Mouse (Mus musculus) G1E (cell line): Measurements from ENCODE around the gene Litaf. TPM values are rescaled to one million over a fixed set of nuclear protein-coding genes. Genes with fewer than 3 reads are reported as not detected.

Source experiments
- ATAC-seq: 2 replicates; pipeline ENCODE4 v1.8.0; 2016; ENCODE audit warnings: mild to moderate bottlenecking; ENCODE audit not compliant: insufficient number of reproducible peaks, poor library complexity, low FRiP score, severe bottlenecking; ENCODE audit errors: extremely low read depth
- DNase-seq: peaks from one replicate; pipeline ENCODE4 v3.0.0; 2012; ENCODE audit warnings: low spot score
- H3K27me3 ChIP-seq: 2 replicates; pipeline ENCODE4 v1.6.1; 2012; ENCODE audit warnings: mild to moderate bottlenecking, low read length, inconsistent platforms; ENCODE audit not compliant: insufficient read depth
- H3K36me3 ChIP-seq: replicated peaks from 2 replicates; pipeline ENCODE3; 2012; ENCODE audit warnings: mild to moderate bottlenecking, inconsistent platforms
- H3K4me1 ChIP-seq: 2 replicates; pipeline ENCODE4 v1.6.1; 2012; ENCODE audit warnings: low read depth, low read length, inconsistent platforms, mixed read lengths; ENCODE audit not compliant: insufficient read depth
- H3K4me3 ChIP-seq: 2 replicates; pipeline ENCODE4 v1.5.1; 2012; ENCODE audit warnings: low read depth, mild to moderate bottlenecking, inconsistent platforms, low read length, moderate library complexity, mixed read lengths
- H3K9me3 ChIP-seq: replicated peaks from 2 replicates; pipeline ENCODE4 v1.6.1; 2012; ENCODE audit warnings: inconsistent platforms
- CTCF ChIP-seq: IDR thresholded peaks from 2 replicates; pipeline ENCODE4 v1.5.1; 2012; ENCODE audit warnings: low read depth, low read length, inconsistent platforms, mixed read lengths
- GATA1 ChIP-seq: IDR thresholded peaks from 2 replicates; pipeline ENCODE4 v1.6.1; 2012; ENCODE audit warnings: borderline replicate concordance, low read length, inconsistent platforms, mixed read lengths
- GATA2 ChIP-seq: IDR thresholded peaks from 2 replicates; pipeline ENCODE4 v1.6.1; 2012; ENCODE audit warnings: low read depth, low read length, inconsistent platforms, borderline replicate concordance
- POLR2AphosphoS5 ChIP-seq: IDR thresholded peaks from 2 replicates; pipeline ENCODE4 v1.6.1; 2012; ENCODE audit warnings: low read depth, low read length, inconsistent platforms; ENCODE audit not compliant: insufficient replicate concordance
- TAL1 ChIP-seq: conservative IDR thresholded peaks from 2 replicates; pipeline ENCODE4 v1.6.1; 2012; ENCODE audit warnings: low read depth, low read length, inconsistent platforms, mixed read lengths
- polyA plus RNA-seq: library from polyadenylated mRNA; stranded (reverse); fragments of >175 nt; gene quantifications from 2 replicates; pipeline ENCODE4 v1.2.3, GENCODE M21; 2012
- total RNA-seq, 2 experiments: library from RNA; stranded (forward) in 1 of 2; stranded (reverse) in 1 of 2; fragments of 200-1000 nt in 1 of 2; fragments of >200 nt in 1 of 2; fragmentation: Nextera tagmentation in 1 of 2; gene quantifications; 2 replicates each; pipeline ENCODE4 v1.2.3; 2014 to 2017

Gene Litaf
- total RNA-seq (2014; fragmentation: Nextera tagmentation) (not detected in 2 replicates), total RNA-seq (2017) (0.17 and 0.87 TPM in 2 replicates), polyA plus RNA-seq (0.13 and 0.22 TPM in 2 replicates)

GRCm38 (mm10) chr16:11066029-11066832 lies at the start of gene Litaf:
Gene Litaf (minus strand): TSS chr16:11066157.
- peaks cover 17% of the 10 kb centered on the region for H3K4me1 ChIP-seq
- DNase-seq, result peak; percentile 83
- peak within 1 kb of the TSS; percentile 69 for H3K4me3 ChIP-seq
- no peaks in the 10 kb centered on the region for H3K36me3 ChIP-seq
- TF ChIP-seq GATA1 (no peak), POLR2AphosphoS5 (no peak), CTCF (no peak), TAL1 (no peak), GATA2 (no peak)
- H3K27me3 ChIP-seq, result peaks cover 70% of the 10 kb centered on the region
- ATAC-seq, result peak; percentile 77
- H3K9me3 ChIP-seq, result no peaks in the 10 kb centered on the region

GRCm38 (mm10) chr16:11109198-11109740 lies 43.3 kb upstream of the Litaf start:
- H3K9me3 ChIP-seq, result no peaks in the 10 kb centered on the region
- no peak for DNase-seq
- TF ChIP-seq POLR2AphosphoS5 (no peak), CTCF (peak; percentile 20; the same call in 1 of the 2 replicates), TAL1 (no peak), GATA1 (no peak), GATA2 (no peak)
- no peaks in the 10 kb centered on the region for H3K4me1 ChIP-seq
- H3K36me3 ChIP-seq, result peaks cover 61% of the 10 kb centered on the region
- H3K4me3 ChIP-seq, result no peak overlapping the region
- no peaks in the 10 kb centered on the region for H3K27me3 ChIP-seq
- no peak for ATAC-seq

- TF ChIP-seq GATA2 (no peak), TAL1 (no peak), CTCF (no peak), GATA1 (no peak)
- H3K27me3 ChIP-seq, result no peaks in the 10 kb centered on the region
- H3K9me3 ChIP-seq, result no peaks in the 10 kb centered on the region
- peaks cover 70% of the 10 kb centered on the region for H3K36me3 ChIP-seq
- no peak for DNase-seq
- H3K4me3 ChIP-seq, result no peak overlapping the region
- no peaks in the 10 kb centered on the region for H3K4me1 ChIP-seq
- no peak for ATAC-seq
These were observed 38.9 kb upstream of the Litaf start for GRCm38 (mm10) chr16:11104905-11105304.

- peaks cover 90% of the 10 kb centered on the region for H3K36me3 ChIP-seq
- TF ChIP-seq GATA2 (no peak), GATA1 (no peak), POLR2AphosphoS5 (no peak), TAL1 (no peak), CTCF (no peak)
- H3K27me3 ChIP-seq, result no peaks in the 10 kb centered on the region
- DNase-seq, result no peak
- peaks cover 6% of the 10 kb centered on the region; the same call in 1 of the 2 replicates for H3K4me1 ChIP-seq
- no peak overlapping the region for H3K4me3 ChIP-seq
- no peaks in the 10 kb centered on the region for H3K9me3 ChIP-seq
- ATAC-seq, result no peak
These were observed 31.3 kb upstream of the Litaf start for GRCm38 (mm10) chr16:11097301-11097700.

GRCm38 (mm10) chr16:11093717-11094386 lies 27.9 kb upstream of the Litaf start:
- Histone ChIP-seq H3K36me3 (peaks cover 95% of the 10 kb centered on the region), H3K9me3 (no peaks in the 10 kb centered on the region), H3K4me3 (no peak overlapping the region), H3K27me3 (no peaks in the 10 kb centered on the region), H3K4me1 (peaks cover 6% of the 10 kb centered on the region; the same call in 1 of the 2 replicates)
- DNase-seq (no peak), ATAC-seq (no peak)
- TF ChIP-seq GATA2 (no peak), TAL1 (no peak), CTCF (no peak), POLR2AphosphoS5 (no peak), GATA1 (no peak)

- ATAC-seq, result no peak
- no peak for DNase-seq
These were observed 26.6 kb upstream of the Litaf start for GRCm38 (mm10) chr16:11092523-11092922.

More at GRCm38 (mm10) chr16:11092523-11092922, 26.6 kb upstream of the Litaf start:
- TF ChIP-seq GATA2, result no peak
- TF ChIP-seq GATA1, result no peak
- TF ChIP-seq CTCF, result no peak
- TF ChIP-seq POLR2AphosphoS5, result no peak
- TF ChIP-seq TAL1, result no peak
- Histone ChIP-seq H3K27me3 (no peaks in the 10 kb centered on the region), H3K4me3 (no peak overlapping the region), H3K36me3 (peaks cover 98% of the 10 kb centered on the region), H3K9me3 (no peaks in the 10 kb centered on the region), H3K4me1 (0 out of 2 replicates have a peak, but pooled peaks cover 2% of the 10 kb centered on the region)
